Mouse (Mus musculus): ENCODE data around the gene Pdzd3.

The Pdzd3 gene

DNA sequence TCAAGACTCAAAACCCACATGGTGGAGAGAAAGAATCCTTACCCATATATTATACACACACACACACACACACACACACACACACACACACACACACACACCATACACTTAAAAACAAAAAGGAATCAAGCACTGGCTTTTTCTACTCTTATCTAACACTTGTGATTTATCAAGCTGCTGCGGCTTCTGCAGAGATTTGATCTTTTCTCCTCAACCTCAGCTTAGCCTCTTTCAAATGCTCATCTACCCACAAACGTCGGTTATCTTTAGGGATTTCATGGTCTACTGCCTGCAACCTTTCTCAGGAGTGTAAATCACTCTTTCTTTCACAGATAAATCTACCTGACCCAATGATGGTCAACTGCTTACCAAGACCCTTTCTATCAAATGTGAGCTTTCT, 50.8 kb downstream of the Pdzd3 start:
- DNase-seq (ENCODE audit: low spot score in 2 of 2) = no peak

DNA sequence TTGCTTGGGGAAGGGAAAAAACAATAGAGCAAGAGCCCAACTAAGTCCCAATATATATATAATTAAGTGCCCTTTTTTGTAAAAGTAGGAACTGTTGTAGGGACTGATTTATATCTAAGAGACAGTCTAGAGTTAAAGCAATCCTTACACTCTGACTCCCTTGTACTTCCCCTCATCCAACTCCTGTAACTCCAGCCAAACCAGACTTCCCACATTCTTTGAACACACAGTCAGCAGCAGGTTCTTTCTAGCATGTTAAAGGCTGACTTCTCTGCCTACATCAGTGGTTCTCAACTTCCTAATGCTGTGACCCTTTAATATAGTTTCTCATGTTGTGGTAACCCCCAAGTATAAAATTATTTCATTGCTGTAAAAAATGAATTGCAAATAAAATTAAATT, 51.7 kb downstream of the Pdzd3 start:
- DNase-seq (ENCODE audit: low spot score in 2 of 2) = no peak

DNA sequence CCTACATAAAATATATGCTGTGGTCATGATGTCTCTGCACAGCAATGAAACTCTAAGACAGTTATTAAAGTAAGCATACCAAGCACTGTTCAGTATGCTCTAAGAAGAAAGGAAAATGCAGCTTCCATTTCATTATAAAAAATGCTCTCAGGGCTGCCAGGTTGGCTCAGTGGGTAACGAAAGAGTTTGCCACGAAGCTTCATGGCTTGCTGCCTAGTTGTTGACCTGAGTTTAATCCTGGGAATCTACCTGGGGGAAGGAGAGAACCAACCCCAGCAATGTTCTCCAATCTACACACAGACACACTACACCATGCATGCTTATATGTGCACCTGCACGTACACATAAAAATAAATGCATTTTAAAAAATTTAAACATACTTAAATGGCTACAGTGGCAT, 52.1 kb downstream of the Pdzd3 start:
- DNase-seq (ENCODE audit: low spot score in 2 of 2) = no peak
